Mouse (Mus musculus): ENCODE measurements at regions not wholly inside any gene's neighbourhood (a gene's known extent, or its start where the extent isn't known, plus 50 kb on each side); places are given as distances from the start of the nearest gene placed in this dataset.
A peak's percentile ranks its signal among the peaks of the same experiment; 100 is the strongest.

DNA sequence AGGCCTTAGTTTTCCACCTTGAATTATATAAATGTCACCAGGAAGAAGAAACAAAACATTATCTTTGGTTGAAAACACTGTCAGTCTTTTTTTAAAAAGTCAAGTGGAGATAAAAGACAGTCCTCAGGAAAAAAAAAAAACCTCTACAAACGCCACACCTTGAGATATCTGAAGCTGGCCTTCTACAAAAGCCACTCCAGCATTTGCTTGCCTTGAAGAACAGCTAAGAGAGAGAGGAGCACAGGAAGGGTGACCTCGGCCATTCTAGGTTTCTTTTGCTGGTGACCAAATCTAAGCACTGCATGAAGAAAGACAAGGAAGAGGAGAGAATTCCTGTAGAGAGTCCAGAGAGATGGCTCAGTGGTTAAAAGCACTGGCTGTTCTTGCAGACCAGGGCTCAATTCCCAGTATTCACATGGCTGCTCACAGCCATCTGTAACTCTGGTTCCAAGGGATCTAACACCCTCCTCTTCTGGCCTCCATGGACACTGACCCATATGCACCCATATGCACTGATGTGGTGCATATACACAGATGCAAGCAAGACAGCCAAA lies 90.5 kb downstream of the Tomm20 start:
- Histone ChIP-seq H3K4me3 (ENCODE audit: insufficient read depth, low read length) (no peak overlapping the region), H3K4me1 (ENCODE audit: control insufficient read depth, insufficient read depth, low read length) (peaks cover 52% of the 10 kb centered on the region), H3K27ac (ENCODE audit: insufficient read depth, low read depth, low read length) (no peak overlapping the region)
- TF ChIP-seq POLR2A (IDR thresholded peaks at IDR 0.05; ENCODE audit: borderline replicate concordance, low read depth, low read length) (no peak), CTCF (IDR thresholded peaks at IDR 0.05; ENCODE audit: low read depth, low read length) (no peak)

DNA sequence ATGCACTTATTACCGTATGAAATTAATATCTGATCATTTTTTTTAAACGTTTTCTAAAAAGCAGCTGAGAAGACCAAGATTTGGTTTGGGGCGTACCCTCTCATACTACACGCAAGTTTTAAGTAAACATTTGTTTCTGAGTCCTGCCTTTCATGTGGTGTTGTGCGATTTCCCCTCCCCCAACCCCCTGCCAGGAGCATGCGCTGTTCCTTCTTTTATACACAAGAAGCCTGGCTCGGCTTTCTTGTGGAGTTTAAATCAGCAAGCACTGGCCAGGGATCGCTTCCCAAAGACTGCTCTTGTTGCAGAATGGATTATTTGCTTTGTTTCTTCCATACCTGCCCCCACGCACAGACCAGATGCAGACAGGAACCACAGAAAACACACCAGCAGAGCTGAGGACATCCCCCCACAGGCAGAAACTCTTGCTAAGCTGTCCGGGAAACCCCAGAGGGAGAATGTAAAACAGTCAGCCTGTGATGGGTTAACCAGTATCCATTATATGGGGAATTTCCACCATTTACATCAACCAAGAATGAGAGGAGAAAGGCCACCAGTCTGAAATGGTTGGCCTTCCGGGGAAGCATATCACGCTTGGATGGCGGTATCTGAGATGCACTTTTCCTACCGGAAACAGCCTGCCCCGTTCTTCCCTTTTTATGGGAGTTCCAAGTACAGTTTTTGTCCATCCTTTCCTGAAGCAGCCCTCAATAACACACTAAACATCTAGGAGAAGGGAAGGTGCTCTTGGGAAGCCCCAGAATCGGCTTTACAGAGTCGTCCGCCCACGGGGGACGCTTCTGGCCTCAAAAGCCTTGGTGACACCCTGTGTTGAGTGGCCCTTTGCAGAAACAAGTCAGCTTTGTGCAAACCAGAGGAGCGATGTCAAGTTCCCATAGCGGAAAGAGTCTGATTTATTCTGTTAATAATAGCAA lies 91.3 kb downstream of the Tomm20 start:
- Histone ChIP-seq H3K27ac (ENCODE audit: insufficient read depth, low read depth, low read length) (peak overlapping the region; percentile 70; the same call in 1 of the 2 replicates), H3K4me3 (ENCODE audit: insufficient read depth, low read length) (no peak overlapping the region), H3K4me1 (ENCODE audit: control insufficient read depth, insufficient read depth, low read length) (peaks cover 54% of the 10 kb centered on the region)
- TF ChIP-seq POLR2A (IDR thresholded peaks at IDR 0.05; ENCODE audit: borderline replicate concordance, low read depth, low read length), result no peak
- no peak for TF ChIP-seq CTCF (IDR thresholded peaks at IDR 0.05; ENCODE audit: low read depth, low read length)

DNA sequence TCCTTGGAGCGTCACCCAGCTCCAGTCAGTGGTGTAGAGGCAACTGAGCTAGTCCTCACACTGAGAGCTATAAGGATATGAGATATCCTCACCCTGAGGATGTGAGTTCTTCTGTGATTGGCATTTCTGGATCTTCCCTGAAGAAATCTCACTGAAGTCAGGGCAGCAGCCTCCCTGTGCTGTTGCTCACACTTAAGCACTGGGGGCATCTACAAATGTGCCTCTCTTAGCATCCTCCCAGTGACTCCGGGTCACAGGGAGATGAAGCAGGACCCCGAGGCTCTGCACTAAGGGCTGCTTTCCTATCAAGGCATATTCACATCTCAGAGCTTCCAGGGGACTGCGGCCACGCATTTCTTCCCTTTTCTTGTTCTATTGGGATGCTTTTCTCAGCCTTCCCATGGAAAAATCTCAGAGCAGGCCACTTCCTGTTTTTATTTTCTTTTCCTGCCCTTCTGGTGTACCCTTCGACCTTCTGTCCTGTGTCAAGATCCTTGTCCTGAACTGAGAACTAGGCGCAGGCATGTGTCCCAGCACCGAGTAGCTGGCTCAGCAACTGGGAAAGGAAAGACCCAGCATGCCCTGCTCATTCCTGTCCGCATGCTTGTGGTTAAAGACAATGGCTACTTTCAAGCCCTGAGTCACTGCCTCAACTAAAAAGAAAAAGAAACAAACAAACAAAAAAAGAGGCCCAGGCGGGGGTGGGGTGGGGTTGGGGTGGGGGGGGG lies 92.8 kb downstream of the Tomm20 start:
- Histone ChIP-seq H3K27ac (ENCODE audit: insufficient read depth, low read depth, low read length) (peak overlapping the region; percentile 95), H3K4me3 (ENCODE audit: insufficient read depth, low read length) (no peak overlapping the region), H3K4me1 (ENCODE audit: control insufficient read depth, insufficient read depth, low read length) (peaks cover 66% of the 10 kb centered on the region)
- TF ChIP-seq CTCF (IDR thresholded peaks at IDR 0.05; ENCODE audit: low read depth, low read length) (no peak), POLR2A (IDR thresholded peaks at IDR 0.05; ENCODE audit: borderline replicate concordance, low read depth, low read length) (no peak)

DNA sequence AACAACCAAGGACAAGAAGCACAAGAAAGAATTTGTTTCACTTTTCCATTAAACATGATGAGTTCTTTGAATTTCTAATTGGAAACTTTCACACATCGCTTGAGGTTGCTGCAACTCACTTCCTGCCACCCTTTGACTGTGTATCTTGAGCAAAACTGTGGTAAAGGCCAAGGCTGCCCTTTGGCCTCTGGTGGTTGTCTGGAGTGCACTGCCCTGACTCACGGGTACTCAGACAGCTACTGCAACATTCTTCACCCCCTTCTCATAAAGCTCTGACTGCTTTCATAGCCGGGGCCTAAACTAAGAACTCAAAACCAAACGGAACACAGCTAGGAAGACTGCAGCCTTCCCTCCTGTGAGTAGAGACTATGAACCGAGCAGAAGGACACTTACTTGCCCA lies 93.5 kb downstream of the Tomm20 start:
- Histone ChIP-seq H3K4me1 (ENCODE audit: control insufficient read depth, insufficient read depth, low read length) (peaks cover 66% of the 10 kb centered on the region), H3K27ac (ENCODE audit: insufficient read depth, low read depth, low read length) (peak overlapping the region; percentile 95), H3K4me3 (ENCODE audit: insufficient read depth, low read length) (no peak overlapping the region)
- TF ChIP-seq CTCF (IDR thresholded peaks at IDR 0.05; ENCODE audit: low read depth, low read length), result no peak
- TF ChIP-seq POLR2A (IDR thresholded peaks at IDR 0.05; ENCODE audit: borderline replicate concordance, low read depth, low read length), result no peak

DNA sequence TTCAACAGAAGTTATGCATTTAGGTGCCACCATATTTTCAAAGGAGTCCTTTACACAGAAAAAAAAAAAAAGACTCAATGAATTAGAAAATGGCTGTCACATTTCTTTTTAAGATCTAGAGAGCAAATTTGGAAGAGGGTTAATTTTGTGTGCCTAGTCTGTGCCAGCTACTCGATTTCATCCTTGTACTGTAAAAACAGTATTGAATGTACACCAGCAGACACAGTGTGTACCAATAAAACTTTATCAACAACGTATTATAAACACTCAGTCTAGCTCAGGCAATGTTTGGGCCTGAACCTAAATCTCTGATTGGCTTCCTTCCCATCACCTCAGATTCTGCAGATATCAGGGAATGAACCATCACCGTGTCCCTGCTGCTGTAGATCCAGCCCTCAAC lies 93.9 kb downstream of the Tomm20 start:
- peaks cover 68% of the 10 kb centered on the region for H3K4me1 ChIP-seq (ENCODE audit: control insufficient read depth, insufficient read depth, low read length)
- no peak overlapping the region for H3K4me3 ChIP-seq (ENCODE audit: insufficient read depth, low read length)
- peak overlapping the region; percentile 95 for H3K27ac ChIP-seq (ENCODE audit: insufficient read depth, low read depth, low read length)
- TF ChIP-seq POLR2A (IDR thresholded peaks at IDR 0.05; ENCODE audit: borderline replicate concordance, low read depth, low read length) (no peak), CTCF (IDR thresholded peaks at IDR 0.05; ENCODE audit: low read depth, low read length) (no peak)

DNA sequence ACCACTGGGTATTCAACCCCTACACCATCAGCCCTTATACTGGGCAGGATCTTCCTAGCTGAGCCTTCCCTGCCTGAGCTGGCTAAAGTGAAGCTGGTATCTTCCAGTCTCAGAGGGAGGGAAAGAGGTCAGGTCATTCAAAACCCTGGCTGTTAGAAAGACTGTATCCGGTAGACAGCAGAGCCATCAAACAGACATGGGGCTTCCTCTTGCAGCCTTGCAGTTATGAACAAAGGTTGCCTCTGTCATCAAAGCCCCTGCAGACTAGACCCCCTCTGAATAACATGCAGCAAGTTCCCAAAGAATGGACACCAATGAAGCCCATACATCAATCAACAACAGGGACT lies 95.5 kb downstream of the Tomm20 start:
- no peak overlapping the region for H3K4me3 ChIP-seq (ENCODE audit: insufficient read depth, low read length)
- H3K27ac ChIP-seq (ENCODE audit: insufficient read depth, low read depth, low read length), result peak overlapping the region; percentile 95
- peaks cover 80% of the 10 kb centered on the region for H3K4me1 ChIP-seq (ENCODE audit: control insufficient read depth, insufficient read depth, low read length)
- no peak for TF ChIP-seq CTCF (IDR thresholded peaks at IDR 0.05; ENCODE audit: low read depth, low read length)
- TF ChIP-seq POLR2A (IDR thresholded peaks at IDR 0.05; ENCODE audit: borderline replicate concordance, low read depth, low read length), result no peak

DNA sequence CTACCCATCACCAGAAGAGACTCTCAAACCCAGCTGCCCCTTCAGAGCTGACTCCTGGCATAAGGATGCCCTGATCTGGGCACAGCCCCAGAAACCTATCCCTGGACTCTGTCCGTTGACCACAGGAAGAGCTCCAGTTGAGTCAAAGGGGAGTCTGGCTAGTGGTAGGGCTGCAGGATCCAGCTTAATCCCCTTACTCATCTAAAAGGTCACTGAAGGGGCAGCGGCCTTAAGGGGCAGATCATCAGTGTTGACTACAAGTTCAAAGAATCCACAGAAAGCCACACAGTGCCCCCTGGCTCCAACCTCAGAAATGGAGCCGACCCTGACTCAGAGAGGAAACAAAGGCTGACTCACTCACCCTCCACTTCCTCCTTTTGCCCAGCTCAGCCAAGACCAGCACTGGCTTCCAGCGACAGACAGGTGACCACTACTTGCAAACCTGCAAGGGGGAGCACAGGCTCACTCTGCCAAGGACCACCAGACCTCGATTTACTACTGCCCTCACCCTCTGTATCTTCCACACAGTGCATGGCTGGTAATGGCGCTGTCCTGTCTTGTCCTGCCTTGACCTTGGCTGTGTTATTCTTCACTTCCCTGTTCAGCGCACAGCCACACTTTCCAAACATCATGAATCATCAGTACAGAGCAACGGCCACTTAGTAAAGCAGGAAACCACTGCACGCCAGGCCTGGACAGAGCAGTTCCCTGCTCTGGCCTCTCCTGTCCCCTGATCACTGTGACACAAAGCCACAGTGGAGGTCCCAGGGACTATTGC lies 96.0 kb downstream of the Tomm20 start:
- peak overlapping the region; percentile 95 for H3K27ac ChIP-seq (ENCODE audit: insufficient read depth, low read depth, low read length)
- no peak for TF ChIP-seq POLR2A (IDR thresholded peaks at IDR 0.05; ENCODE audit: borderline replicate concordance, low read depth, low read length)
- TF ChIP-seq CTCF (IDR thresholded peaks at IDR 0.05; ENCODE audit: low read depth, low read length), result peak; percentile 44; the same call in 1 of the 2 replicates
- peak overlapping the region; percentile 34 for H3K4me3 ChIP-seq (ENCODE audit: insufficient read depth, low read length)
- H3K4me1 ChIP-seq (ENCODE audit: control insufficient read depth, insufficient read depth, low read length), result peaks cover 81% of the 10 kb centered on the region

DNA sequence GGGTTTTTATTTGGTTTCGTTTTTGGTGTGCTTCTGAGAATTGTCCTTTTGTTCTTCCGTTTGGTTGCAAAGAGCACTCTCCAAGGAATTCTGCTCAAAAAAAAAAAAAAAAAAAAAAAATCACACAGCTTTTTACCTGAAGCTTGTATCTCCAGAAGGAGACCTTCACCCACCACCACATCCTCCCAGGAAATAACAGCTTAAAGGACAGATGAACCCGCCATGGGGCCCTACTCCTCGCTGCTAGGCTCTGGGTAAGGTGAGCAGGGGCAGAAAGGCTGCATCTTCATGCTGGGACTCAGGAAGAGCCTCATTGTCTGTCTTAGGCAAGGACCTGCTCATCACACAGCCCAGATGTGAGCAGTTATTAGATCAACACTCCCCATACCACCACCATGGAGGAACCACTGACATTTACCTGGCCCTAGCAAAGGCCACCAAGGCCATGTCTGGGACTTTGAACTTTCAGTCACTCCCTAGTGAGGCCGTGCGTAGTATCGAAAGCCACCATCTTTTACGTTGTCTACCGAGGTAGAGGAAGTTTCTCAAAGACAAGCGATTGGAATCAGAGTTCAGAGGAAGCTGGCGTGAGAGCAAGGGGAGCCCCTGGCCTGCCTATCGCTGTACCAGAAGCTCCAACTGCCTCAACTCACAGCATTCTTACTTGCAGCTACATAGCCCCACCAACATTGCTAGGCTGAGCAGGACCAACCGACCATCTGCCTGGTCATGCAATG lies 97.1 kb downstream of the Tomm20 start:
- Histone ChIP-seq H3K4me1 (ENCODE audit: control insufficient read depth, insufficient read depth, low read length) (peaks cover 81% of the 10 kb centered on the region), H3K27ac (ENCODE audit: insufficient read depth, low read depth, low read length) (peak overlapping the region; percentile 95), H3K4me3 (ENCODE audit: insufficient read depth, low read length) (no peak overlapping the region)
- TF ChIP-seq POLR2A (IDR thresholded peaks at IDR 0.05; ENCODE audit: borderline replicate concordance, low read depth, low read length), result no peak

All from bone marrow macrophage, adult 2 months (primary cell).